Mouse (Mus musculus): ENCODE measurements around the gene Dnajb14.
"Not testable (repeated sequence)": the region's sequence is repeated elsewhere in the genome, so short reads cannot be mapped to it uniquely, and the experiment has no call there.

The Dnajb14 gene

GRCm38 (mm10) chr3:137954256-137954916 lies 86.9 kb downstream of the Dnajb14 start:
- DNase-seq = no peak

- DNase-seq = no peak
These were observed 88.1 kb downstream of the Dnajb14 start for GRCm38 (mm10) chr3:137955560-137956081.

- no peak for DNase-seq
These were observed 90.4 kb downstream of the Dnajb14 start for GRCm38 (mm10) chr3:137957864-137958263.

- no peak for DNase-seq
These were observed 90.9 kb downstream of the Dnajb14 start for GRCm38 (mm10) chr3:137958352-137958751.

- no peak for DNase-seq
These were observed 92.0 kb downstream of the Dnajb14 start for GRCm38 (mm10) chr3:137959456-137959855.

GRCm38 (mm10) chr3:137961736-137962385 lies 94.4 kb downstream of the Dnajb14 start:
- no peak for DNase-seq

GRCm38 (mm10) chr3:137963508-137963907 lies 96.0 kb downstream of the Dnajb14 start:
- no peak for DNase-seq

- DNase-seq = not testable (repeated sequence)
These were observed 96.5 kb downstream of the Dnajb14 start for GRCm38 (mm10) chr3:137964014-137964413.

Data from right cerebral cortex, postnatal 4 days (tissue).